Mouse (Mus musculus): ENCODE measurements around the gene Npw.
"Not testable (repeated sequence)": the region's sequence is repeated elsewhere in the genome, so short reads cannot be mapped to it uniquely, and the experiment has no call there.

- not testable (repeated sequence) for TF ChIP-seq EP300, CTCF (IDR thresholded peaks at IDR 0.05; ENCODE audit: low read depth)
Measured at GRCm38 (mm10) chr17:24669214-24669544, 10.9 kb upstream of the Npw start.
